Mouse (Mus musculus) spleen, postnatal 14 days (tissue): ENCODE results near the gene Ppif.
A peak's percentile ranks its signal among the peaks of the same experiment; 100 is the strongest.

Source experiments
- DNase-seq, 2 experiments: peaks; one replicate each; pipeline ENCODE4 v3.0.0; 2021 to 2022; ENCODE audit warnings: low spot score in 2 of 2

Gene Ppif

GRCm38 (mm10) chr14:25736589-25736988 is 42.6 kb downstream of the Ppif start:
- DNase-seq: no peak

DNA sequence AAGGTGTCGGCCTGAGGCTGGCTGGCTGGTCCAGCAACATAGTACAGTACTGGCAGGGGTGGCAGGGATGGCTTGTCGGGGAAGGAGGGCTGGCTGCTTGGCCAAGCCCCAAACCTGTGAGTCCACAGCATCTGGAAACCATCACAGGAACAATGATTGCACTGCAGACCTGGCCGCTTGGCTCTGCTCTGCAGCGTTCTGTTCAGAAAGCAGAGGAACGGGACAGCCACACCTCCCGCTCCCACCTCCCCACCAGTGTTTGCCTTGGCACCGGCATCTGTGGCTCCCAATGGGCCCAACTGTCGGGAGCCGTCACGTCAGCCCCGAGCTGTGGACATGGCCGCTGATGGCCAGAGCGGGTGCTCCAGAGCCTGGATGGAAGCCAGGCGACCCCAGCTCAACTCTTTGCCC is 44.6 kb downstream of the Ppif start:
- DNase-seq: no peak

DNA sequence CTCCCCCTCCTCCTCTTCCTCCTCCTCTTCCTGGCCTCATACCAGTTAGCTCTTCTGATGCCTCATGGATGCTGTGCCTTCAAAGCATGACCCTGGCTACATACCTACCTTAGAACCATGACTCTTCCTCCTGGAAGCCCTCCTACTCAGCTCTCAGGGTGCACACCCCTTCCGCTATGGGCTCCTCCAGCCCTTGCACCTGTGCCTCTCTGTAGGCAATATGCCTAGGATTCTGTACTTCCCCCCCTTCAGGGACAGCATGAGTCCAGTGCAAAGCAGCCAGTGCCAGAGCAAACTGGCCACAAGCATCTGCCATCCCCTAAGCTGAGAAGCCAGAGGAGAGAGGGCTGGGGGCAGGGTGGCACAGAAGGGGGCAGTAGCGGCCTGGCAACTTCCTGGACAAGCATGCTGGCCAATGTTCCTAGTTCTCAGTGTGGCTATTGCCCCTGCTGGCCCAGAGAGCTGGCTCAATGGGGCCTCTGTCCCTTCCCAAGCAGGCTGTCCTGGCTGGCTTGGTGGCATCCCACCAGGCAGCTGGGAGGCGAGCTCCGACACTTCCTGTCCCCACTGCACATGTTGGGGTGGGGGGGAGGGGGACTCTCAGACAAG is 46.1 kb downstream of the Ppif start:
- no peak for DNase-seq

- DNase-seq: no peak
Measured at GRCm38 (mm10) chr14:25741211-25741610, 47.3 kb downstream of the Ppif start.

DNA sequence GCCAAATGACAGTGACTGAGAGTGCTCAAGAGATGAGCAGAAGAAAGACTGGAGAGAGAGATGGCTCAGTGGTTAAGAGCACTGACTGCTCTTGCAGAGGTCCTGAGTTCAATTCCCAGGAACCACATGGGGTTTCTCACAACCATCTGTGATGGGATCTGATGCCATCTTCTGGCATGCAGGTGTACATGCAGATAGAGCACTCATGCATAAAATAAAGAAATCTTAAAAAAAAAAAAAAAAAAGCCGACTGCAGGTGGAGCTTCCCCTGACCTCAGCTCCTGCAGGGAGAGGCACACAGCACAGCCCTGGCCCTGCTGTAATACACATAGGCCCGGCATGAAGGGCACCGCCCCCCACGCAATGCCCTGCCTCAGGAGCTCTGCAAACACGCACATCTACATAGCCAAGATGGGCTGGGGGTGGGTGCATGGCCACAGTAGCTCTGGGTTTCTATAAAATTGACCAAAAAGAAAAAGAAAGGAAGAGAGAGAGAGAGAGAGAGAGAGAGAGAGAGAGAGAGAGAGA is 48.0 kb downstream of the Ppif start:
- DNase-seq: no peak

DNA sequence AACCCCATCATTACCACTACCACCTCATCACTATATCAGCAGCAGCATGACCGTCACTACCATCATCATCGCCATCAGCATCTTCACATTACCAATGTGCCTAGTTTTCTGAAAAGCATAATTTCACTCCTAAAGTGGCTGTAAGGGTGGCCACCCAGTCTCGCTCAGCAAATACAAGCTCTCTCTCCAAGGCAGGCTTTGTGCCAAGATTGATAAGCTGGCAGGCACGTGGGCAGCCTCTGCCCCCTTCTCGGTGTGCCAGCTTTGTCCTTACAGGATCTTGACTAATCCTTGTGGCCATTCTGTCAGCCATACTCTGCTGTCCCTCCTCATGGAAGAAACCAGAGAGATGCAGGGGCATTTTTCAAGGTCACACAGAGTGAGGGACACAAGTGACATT is 49.0 kb downstream of the Ppif start:
- DNase-seq: no peak

DNA sequence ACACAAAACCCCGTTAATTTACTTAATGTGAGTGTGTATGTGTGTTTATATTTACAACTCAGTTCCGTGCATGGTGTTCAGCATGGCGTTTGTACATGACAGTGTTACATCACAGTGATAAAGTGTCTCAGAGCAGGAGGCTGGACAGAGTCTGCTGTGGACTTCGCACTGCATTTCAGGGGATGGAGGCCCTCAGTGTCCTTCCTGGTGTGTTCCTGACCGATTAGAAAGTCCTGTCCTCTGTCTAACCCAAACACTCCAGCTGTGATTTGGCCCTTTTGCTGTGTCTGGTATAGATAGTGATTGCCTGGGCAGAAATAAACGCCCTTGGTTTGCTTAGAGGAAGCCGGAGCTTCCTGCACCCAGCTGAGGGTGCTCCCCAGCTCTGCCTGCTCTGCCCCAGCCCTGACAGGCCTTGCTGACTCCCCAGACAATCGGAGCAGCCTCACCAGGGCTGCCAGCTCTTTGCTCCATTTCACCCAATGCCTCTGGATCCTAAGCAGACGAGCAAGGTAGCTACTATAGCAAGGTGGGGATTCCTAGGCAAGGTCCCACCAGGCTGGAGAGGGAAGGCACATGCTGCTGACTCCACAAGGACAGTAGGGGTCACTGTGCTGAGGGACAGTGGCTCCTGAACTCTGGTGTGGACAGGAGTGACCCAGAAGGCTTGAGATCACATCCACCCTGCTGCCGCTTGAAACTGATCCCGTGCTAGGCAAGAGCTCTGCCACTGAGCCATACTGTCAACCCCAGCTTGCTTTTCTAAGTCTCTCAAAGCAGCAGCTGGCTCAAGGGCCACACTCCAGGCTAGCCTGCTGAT is 51.6 kb downstream of the Ppif start:
- DNase-seq: no peak

- no peak for DNase-seq
Measured at GRCm38 (mm10) chr14:25746371-25746770, 52.4 kb downstream of the Ppif start.

GRCm38 (mm10) chr14:25746971-25747945 is 53.3 kb downstream of the Ppif start:
- DNase-seq: peak; percentile 31 to 57

DNA sequence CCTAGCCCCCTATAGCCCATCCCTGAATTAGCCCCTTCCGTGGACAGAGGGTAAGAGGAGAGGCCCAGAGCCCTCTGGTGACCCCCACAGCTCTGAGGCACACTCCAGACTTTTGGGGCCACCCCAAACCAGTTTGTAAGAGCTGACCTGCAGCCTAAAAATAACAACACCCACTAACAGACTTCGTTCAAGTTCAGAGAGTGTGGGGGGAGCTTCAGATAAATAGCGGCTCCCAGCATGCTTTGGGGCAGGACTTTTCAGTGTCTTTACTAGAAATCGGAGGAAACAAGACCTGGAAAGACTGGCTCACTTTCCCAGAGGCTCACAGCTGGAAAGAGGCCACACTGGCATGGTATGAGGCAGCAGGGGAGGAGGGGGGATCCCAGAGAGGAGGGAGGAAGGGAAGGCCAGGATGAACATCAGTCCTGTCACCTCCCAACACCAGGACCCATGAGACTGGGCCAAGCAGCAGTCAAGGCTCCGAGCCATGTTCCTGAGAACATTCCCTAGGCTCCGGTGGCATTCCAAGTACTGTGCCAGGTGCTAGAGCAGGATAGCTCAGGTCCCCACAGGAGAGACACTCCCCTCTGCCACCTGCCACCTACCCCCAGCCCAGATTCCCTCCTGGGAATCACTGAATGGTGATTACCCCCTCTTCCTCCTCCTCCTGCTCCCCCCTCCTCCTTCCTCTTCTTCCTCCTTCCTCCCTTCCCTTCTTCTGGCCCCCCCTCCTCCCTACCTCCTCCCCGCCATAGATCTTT is 54.2 kb downstream of the Ppif start:
- no peak for DNase-seq

DNA sequence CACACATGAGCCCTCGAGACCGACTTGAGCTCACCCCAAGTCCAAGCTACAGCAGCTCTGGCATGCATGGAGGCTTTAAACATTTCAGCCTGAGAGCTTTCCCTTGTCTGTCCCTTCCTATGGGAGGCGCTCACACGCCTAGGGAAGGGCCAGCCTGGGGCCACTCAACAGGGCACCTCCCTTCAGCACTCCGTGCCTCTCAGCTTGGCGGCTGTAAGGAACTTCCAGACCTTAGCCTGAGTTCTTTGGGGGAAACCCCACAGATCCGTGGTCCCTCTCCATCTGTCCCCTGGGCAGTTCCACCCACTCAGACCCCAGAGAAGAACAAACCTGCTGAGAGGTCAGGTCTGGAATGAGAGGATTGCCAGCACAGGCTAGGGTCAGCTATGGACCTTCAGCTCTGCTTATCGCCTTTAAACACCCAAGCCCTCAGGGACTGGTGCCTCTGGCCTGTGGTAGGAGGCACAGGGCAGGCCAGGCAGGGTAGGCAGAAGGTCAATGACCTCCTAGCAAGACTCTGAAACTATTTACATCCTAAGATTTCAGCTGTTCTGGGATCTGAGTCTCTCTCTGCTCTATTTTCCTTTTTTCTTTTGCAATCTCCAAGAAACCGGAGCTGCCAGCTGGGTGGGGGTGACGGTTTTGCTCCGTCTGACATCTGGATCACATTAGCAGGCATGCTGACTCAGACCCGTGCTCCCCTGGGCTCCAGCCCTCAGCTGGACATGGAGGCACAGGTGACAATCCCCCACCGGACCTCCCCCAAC is 55.4 kb downstream of the Ppif start:
- no peak for DNase-seq
